Mouse (Mus musculus): ENCODE data around the gene Spata13.

GRCm38 (mm10) chr14:60653184-60653583 lies 19.4 kb downstream of the Spata13 start:
- TF ChIP-seq CTCF (IDR thresholded peaks at IDR 0.05; ENCODE audit: low read depth): no peak
- TF ChIP-seq EP300 (IDR thresholded peaks at IDR 0.05; ENCODE audit: low read depth): no peak
